Mouse (Mus musculus): ENCODE results near the gene Fgfr2.

GRCm38 (mm10) chr7:132738844-132739243 lies 384.3 kb downstream of the Fgfr2 start:
- no peak for TF ChIP-seq POLR2A (IDR thresholded peaks at IDR 0.05; ENCODE audit: control insufficient read depth, low read depth, low read length)
- no peak for TF ChIP-seq CTCF (IDR thresholded peaks at IDR 0.05; ENCODE audit: control insufficient read depth, insufficient read depth, insufficient replicate concordance, low read depth, low read length)
